Mouse (Mus musculus): ENCODE results near the gene Etnk1. TPM values are rescaled to one million over a fixed set of nuclear protein-coding genes. Genes with fewer than 3 reads are reported as not detected.
A peak's percentile ranks its signal among the peaks of the same experiment; 100 is the strongest.
"Not testable (repeated sequence)": the region's sequence is repeated elsewhere in the genome, so short reads cannot be mapped to it uniquely, and the experiment has no call there.

The Etnk1 gene
- polyA plus RNA-seq, 1 experiment from 2014 or later, result 43.8 TPM

DNA sequence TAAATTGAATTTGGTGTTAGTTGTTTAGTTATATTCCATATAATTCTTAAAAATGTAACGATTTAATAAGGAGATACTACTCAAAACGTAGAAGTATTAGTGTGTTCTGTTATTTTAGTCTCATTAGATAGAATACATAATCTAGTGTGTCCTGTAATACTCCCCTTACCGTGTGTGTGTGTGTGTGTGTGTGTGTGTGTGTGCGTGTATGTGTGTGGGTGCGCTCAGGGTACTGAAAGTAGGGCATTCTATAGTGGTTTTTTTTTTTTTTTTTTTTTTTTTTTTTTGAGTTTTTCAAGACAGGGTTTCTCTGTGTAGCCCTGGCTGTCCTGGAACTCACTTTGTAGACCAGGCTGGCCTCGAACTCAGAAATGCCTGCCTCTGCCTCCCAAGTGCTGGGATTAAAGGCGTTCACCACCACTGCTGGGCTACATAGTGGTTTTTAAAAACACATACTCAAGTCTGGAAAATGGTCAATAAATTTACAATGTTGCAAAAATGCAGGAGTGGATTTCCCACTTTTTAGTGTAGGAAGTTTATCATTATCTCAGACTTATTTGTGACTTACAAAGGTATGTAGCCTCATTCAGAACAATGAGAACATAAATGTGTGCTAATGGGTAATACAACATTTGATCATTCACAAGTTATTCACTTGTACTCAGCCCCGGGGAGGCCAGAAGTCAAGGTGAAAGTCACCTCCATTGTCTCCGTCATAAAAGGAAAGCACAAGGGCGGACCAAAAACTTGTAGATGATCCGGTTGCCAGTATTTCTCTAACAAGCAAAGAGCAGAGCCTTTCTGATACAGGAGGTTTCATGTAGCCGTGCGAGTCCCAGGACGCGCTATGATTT is 1.4 kb upstream of the Etnk1 start:
- WGBS, result 55% methylated on average over 15 of the region's 15 CpGs
- no peak for ATAC-seq (ENCODE audit: low FRiP score, low read depth)
- no peaks in the 10 kb centered on the region for H3K36me3 ChIP-seq
- H3K9me3 ChIP-seq, result no peaks in the 10 kb centered on the region
- H3K27ac ChIP-seq (replicated peaks), result no peak overlapping the region
- peaks cover 27% of the 10 kb centered on the region for H3K4me1 ChIP-seq (replicated peaks)
- no peaks in the 10 kb centered on the region for H3K27me3 ChIP-seq
- H3K4me2 ChIP-seq, result peak overlapping the region; percentile 68
- H3K4me3 ChIP-seq, result no peak overlapping the region
- H3K9ac ChIP-seq, result peak overlapping the region; percentile 96; the same call in 1 of the 2 replicates

DNA sequence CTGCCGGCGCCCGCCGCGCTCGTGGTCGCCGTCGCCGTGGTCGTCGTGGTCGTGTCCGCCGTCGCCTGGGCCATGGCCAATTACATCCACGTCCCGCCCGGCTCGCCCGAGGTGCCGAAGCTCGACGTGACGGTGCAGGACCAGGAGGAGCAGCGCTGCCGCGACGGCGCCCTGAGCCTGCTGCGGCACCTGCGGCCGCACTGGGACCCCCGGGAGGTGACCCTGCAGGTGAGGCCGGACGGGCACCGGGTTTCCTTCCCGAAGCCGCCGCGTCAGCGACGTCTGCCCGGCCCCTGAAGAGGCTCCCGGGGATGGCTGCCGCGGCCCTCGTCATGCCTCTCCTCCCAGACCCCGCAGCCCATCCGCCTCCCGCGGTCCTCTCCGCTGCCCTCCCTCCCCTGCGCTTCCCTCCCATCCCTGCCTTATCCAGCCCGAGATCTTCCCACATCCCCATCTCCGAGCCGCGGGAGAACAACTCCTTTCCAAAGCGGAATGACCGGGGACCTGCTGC is 443 bp downstream of the Etnk1 start:
- WGBS, result under 1% methylated on average over 47 of the region's 60 CpGs
- peaks cover 35% of the 10 kb centered on the region for H3K4me1 ChIP-seq (replicated peaks)
- peak overlapping the region; percentile 68 for H3K4me2 ChIP-seq
- H3K36me3 ChIP-seq, result 0 out of 2 replicates have a peak, but pooled peaks cover 6% of the 10 kb centered on the region
- peak overlapping the region; percentile 99 for H3K4me3 ChIP-seq
- no peaks in the 10 kb centered on the region for H3K9me3 ChIP-seq
- peak overlapping the region; percentile 94 for H3K27ac ChIP-seq (replicated peaks)
- H3K27me3 ChIP-seq, result no peaks in the 10 kb centered on the region
- ATAC-seq (ENCODE audit: low FRiP score, low read depth), result peak; percentile 61
- H3K9ac ChIP-seq, result peak overlapping the region; percentile 96

DNA sequence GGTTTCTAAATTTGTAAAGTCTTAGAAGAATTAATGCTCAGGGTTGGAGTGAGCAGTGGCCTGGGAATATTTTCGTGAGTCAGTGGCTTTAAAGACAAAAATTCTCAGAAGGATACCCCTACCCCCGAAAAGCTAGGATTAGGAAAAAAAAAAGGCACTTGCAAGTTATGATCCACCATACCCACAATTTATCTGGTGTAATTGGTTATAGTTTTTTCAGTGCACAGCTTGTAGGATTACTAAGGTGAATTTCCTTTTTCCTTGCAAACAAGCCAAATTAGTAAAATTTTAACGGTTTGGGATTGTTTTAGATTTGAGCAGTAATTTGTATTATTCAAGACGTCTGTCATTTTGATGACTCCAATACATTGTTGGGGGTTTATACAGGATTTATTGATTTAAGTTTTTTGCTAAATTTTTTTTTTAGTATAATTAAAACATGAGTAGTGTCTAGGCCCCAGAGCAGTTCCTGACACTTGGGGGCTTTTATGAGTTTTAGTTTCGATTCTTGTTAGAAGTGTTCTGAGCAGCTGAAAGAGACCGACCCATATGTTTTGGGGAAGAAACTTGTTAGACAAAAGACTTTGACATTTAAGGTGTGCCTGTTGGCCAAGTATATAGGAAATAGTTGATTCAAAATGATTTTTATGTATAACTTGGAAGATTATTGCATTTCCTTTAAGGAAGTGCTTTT is 1.1 kb downstream of the Etnk1 start:
- Histone ChIP-seq H3K27me3 (no peaks in the 10 kb centered on the region), H3K9ac (peak overlapping the region; percentile 96), H3K27ac (replicated peaks) (peak overlapping the region; percentile 94), H3K4me3 (peak overlapping the region; percentile 99), H3K4me2 (peak overlapping the region; percentile 68), H3K9me3 (no peaks in the 10 kb centered on the region), H3K4me1 (replicated peaks) (peaks cover 35% of the 10 kb centered on the region), H3K36me3 (peaks cover 7% of the 10 kb centered on the region; the same call in 1 of the 2 replicates)
- WGBS, result 33% methylated on average over 6 of the region's 6 CpGs
- ATAC-seq (ENCODE audit: low FRiP score, low read depth), result no peak

- Histone ChIP-seq H3K27me3 (no peaks in the 10 kb centered on the region), H3K27ac (replicated peaks) (no peak overlapping the region), H3K9me3 (no peaks in the 10 kb centered on the region), H3K36me3 (peaks cover 9% of the 10 kb centered on the region; the same call in 1 of the 2 replicates), H3K4me3 (peak overlapping the region; percentile 99; the same call in 1 of the 2 replicates), H3K9ac (peak overlapping the region; percentile 96; the same call in 1 of the 2 replicates), H3K4me1 (replicated peaks) (peaks cover 35% of the 10 kb centered on the region), H3K4me2 (peak overlapping the region; percentile 68)
- 79% methylated on average over 4 of the region's 4 CpGs for WGBS
- ATAC-seq (ENCODE audit: low FRiP score, low read depth), result no peak
Observed at GRCm38 (mm10) chr6:143169385-143169784, 2.4 kb downstream of the Etnk1 start.

- no peak overlapping the region for H3K4me3 ChIP-seq
- H3K36me3 ChIP-seq, result peaks cover 9% of the 10 kb centered on the region; the same call in 1 of the 2 replicates
- H3K4me2 ChIP-seq, result 0 out of 2 replicates have a peak overlapping the region, but pooled peaks have one; percentile 9
- H3K27ac ChIP-seq (replicated peaks), result no peak overlapping the region
- ATAC-seq (ENCODE audit: low FRiP score, low read depth), result no peak
- WGBS, result 86% methylated on average over 4 of the region's 4 CpGs
- H3K27me3 ChIP-seq, result no peaks in the 10 kb centered on the region
- H3K9me3 ChIP-seq, result no peaks in the 10 kb centered on the region
- H3K4me1 ChIP-seq (replicated peaks), result peaks cover 40% of the 10 kb centered on the region
- no peak overlapping the region for H3K9ac ChIP-seq
Observed at GRCm38 (mm10) chr6:143170166-143170960, 3.3 kb downstream of the Etnk1 start.

DNA sequence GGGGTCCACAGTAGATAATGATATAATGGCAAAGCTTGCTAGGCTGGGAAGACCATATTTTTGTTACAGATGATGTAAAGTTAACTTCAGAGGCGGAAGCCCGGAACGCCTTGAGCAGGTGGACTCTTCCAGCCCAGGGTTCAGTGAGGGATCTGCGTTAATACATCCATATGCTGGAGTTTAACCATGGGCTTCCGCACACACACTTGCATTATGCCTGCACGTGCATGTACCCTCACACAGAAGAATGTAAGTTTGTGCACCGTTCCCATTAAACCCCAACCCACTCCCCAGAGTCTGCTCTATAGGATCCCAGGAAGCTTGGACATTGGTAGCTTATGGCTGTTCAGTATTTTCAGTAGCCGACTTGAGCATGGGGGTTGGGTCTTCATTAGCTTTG is 4.0 kb downstream of the Etnk1 start:
- WGBS, result 96% methylated on average over 8 of the region's 8 CpGs
- Histone ChIP-seq H3K4me3 (no peak overlapping the region), H3K9ac (no peak overlapping the region)

GRCm38 (mm10) chr6:143171781-143172465 is 4.9 kb downstream of the Etnk1 start:
- 87% methylated on average over 11 of the region's 11 CpGs for WGBS
- Histone ChIP-seq H3K27me3 (no peaks in the 10 kb centered on the region), H3K4me2 (no peak overlapping the region), H3K27ac (replicated peaks) (no peak overlapping the region), H3K9me3 (no peaks in the 10 kb centered on the region), H3K4me1 (replicated peaks) (peaks cover 40% of the 10 kb centered on the region), H3K36me3 (peaks cover 9% of the 10 kb centered on the region; the same call in 1 of the 2 replicates), H3K9ac (no peak overlapping the region), H3K4me3 (no peak overlapping the region)
- no peak for ATAC-seq (ENCODE audit: low FRiP score, low read depth)

More for the DNA sequence above, 4.0 kb downstream of the Etnk1 start:
- Histone ChIP-seq H3K9me3 (no peaks in the 10 kb centered on the region), H3K27ac (replicated peaks) (no peak overlapping the region), H3K4me2 (no peak overlapping the region), H3K36me3 (peaks cover 9% of the 10 kb centered on the region; the same call in 1 of the 2 replicates), H3K27me3 (no peaks in the 10 kb centered on the region), H3K4me1 (replicated peaks) (peaks cover 40% of the 10 kb centered on the region)
- no peak for ATAC-seq (ENCODE audit: low FRiP score, low read depth)

DNA sequence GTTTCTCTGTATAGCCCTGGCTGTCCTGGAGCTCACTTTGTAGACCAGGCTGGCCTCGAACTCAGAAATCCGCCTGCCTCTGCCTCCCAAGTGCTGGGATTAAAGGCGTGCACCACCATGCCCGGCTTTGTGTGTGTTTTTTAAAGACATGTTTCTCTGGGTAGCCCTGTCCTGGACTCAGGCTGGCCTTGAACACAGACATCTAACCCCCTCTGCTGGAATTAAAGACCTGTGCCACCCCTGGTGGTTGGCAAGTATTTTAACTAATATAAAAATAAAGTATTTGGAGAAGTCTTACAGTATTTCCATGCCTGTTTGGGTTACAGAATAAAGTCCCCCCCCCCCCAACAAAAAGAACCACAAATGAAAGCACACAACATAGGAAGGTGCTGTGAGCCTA is 5.7 kb downstream of the Etnk1 start:
- peaks cover 40% of the 10 kb centered on the region for H3K4me1 ChIP-seq (replicated peaks)
- WGBS, result 96% methylated on average over 4 of the region's 4 CpGs
- not testable (repeated sequence) for H3K4me2 ChIP-seq; H3K4me3 ChIP-seq; H3K36me3 ChIP-seq; H3K9ac ChIP-seq; H3K27me3 ChIP-seq; H3K9me3 ChIP-seq; H3K27ac ChIP-seq (replicated peaks); ATAC-seq (ENCODE audit: low FRiP score, low read depth)

GRCm38 (mm10) chr6:143174226-143174625 is 7.2 kb downstream of the Etnk1 start:
- Histone ChIP-seq H3K9ac (no peak overlapping the region), H3K27me3 (no peaks in the 10 kb centered on the region), H3K4me1 (replicated peaks) (peaks cover 27% of the 10 kb centered on the region), H3K27ac (replicated peaks) (no peak overlapping the region), H3K9me3 (no peaks in the 10 kb centered on the region), H3K36me3 (peaks cover 9% of the 10 kb centered on the region; the same call in 1 of the 2 replicates), H3K4me2 (no peak overlapping the region), H3K4me3 (no peak overlapping the region)
- WGBS, result 92% methylated on average over 4 of the region's 4 CpGs
- ATAC-seq (ENCODE audit: low FRiP score, low read depth), result no peak

- no peaks in the 10 kb centered on the region for H3K27me3 ChIP-seq
- H3K9ac ChIP-seq, result no peak overlapping the region
- H3K36me3 ChIP-seq, result peaks cover 9% of the 10 kb centered on the region; the same call in 1 of the 2 replicates
- no peak for ATAC-seq (ENCODE audit: low FRiP score, low read depth)
- 43% methylated on average over 3 of the region's 3 CpGs for WGBS
- no peaks in the 10 kb centered on the region for H3K9me3 ChIP-seq
- no peak overlapping the region for H3K27ac ChIP-seq (replicated peaks)
- no peak overlapping the region for H3K4me3 ChIP-seq
- H3K4me2 ChIP-seq, result no peak overlapping the region
- H3K4me1 ChIP-seq (replicated peaks), result peaks cover 18% of the 10 kb centered on the region; the same call in 1 of the 2 replicates
Observed at GRCm38 (mm10) chr6:143174906-143175656, 8.1 kb downstream of the Etnk1 start.
